Mouse (Mus musculus): ENCODE measurements at regions not wholly inside any gene's neighbourhood (a gene's known extent, or its start where the extent isn't known, plus 50 kb on each side); places are given as distances from the start of the nearest gene placed in this dataset.

DNA sequence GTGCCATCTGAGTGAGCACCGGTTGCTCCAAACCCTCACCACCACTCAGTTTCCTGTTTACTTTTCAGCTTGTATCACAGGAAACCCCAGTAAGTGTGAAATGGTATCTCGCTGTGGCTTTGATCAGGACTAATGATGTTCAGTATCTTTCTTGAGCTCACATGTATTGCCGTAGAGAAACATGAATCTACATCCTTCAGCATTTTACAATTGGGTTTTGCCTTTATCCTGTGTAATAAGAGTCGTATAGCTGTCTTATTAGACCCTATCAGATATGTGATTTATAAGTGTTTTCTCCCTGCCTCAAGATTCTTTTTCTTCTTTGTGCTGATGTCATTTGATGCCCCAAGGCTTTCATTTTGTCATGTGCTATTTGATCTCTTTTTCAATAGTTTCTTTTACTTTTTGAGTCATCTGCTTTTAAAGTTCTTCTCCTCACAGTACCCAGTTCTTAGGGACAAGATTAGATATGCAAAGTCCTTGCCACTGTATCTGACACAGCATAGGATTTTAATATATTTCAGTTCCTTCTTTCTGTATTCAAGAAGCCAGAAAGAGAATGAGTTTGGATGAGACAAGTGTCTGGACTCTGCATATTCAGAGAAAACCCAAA, 246.0 kb downstream of the Tle4 start:
- Histone ChIP-seq H3K9ac (no peak overlapping the region), H3K4me1 (no peaks in the 10 kb centered on the region; the same call in 1 of the 2 replicates), H3K27ac (no peak overlapping the region), H3K27me3 (0 out of 2 replicates have a peak, but pooled peaks cover 2% of the 10 kb centered on the region), H3K4me3 (no peak overlapping the region), H3K9me3 (replicated peaks) (no peaks in the 10 kb centered on the region), H3K4me2 (no peak overlapping the region), H3K36me3 (ENCODE audit: poor library complexity, severe bottlenecking) (no peaks in the 10 kb centered on the region)
- 87% methylated on average over 4 of the region's 4 CpGs for WGBS
- no peak for ATAC-seq

DNA sequence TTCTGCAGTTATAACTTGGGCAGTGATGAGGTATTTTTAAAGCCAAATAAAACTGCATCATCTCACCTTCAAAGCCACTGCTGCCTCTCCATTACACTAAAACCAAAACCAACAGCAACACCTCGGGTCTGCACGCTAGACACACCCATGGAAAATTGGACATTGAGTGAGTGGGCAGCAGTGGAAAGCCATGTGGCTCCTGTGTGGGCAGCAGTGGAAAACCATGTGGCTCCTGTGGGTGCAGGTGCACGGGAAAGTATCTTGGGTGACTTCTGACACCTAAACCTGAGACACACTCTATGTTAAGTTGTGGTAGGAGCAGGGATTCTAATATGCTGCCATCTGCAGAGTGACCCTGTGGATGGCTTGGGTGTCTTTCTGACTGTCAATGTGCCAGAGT, 245.3 kb downstream of the Tle4 start:
- no peaks in the 10 kb centered on the region for H3K36me3 ChIP-seq (ENCODE audit: poor library complexity, severe bottlenecking)
- H3K27me3 ChIP-seq = 0 out of 2 replicates have a peak, but pooled peaks cover 2% of the 10 kb centered on the region
- no peaks in the 10 kb centered on the region for H3K9me3 ChIP-seq (replicated peaks)
- H3K4me3 ChIP-seq = no peak overlapping the region
- H3K4me1 ChIP-seq = no peaks in the 10 kb centered on the region; the same call in 1 of the 2 replicates
- no peak overlapping the region for H3K9ac ChIP-seq
- 93% methylated on average over 3 of the region's 3 CpGs for WGBS
- no peak overlapping the region for H3K4me2 ChIP-seq
- ATAC-seq = no peak
- no peak overlapping the region for H3K27ac ChIP-seq

DNA sequence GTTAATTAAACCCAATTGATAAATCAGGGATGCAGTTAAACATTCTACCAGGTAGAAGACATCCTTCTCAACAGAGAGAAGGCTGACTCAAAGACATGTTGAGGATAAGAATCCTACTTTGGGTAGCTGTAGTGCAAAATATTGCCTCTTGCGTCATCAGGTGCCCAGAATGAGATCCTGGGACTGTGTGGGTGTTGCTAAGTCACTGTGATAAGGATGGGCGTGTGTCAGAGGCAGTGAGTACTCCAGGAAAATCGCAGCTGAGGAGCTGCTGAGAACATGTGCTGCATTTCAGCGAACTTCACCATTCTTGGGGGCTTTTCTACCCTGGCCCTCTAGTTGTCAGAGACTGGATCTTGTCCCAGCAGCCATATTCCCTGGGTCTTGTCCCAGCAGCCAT, 244.7 kb downstream of the Tle4 start:
- 94% methylated on average over 4 of the region's 4 CpGs for WGBS
- Histone ChIP-seq H3K4me1 (no peaks in the 10 kb centered on the region), H3K36me3 (ENCODE audit: poor library complexity, severe bottlenecking) (no peaks in the 10 kb centered on the region), H3K4me3 (no peak overlapping the region), H3K9ac (no peak overlapping the region), H3K27ac (no peak overlapping the region), H3K9me3 (replicated peaks) (no peaks in the 10 kb centered on the region), H3K4me2 (no peak overlapping the region), H3K27me3 (0 out of 2 replicates have a peak, but pooled peaks cover 2% of the 10 kb centered on the region)
- ATAC-seq = no peak

DNA sequence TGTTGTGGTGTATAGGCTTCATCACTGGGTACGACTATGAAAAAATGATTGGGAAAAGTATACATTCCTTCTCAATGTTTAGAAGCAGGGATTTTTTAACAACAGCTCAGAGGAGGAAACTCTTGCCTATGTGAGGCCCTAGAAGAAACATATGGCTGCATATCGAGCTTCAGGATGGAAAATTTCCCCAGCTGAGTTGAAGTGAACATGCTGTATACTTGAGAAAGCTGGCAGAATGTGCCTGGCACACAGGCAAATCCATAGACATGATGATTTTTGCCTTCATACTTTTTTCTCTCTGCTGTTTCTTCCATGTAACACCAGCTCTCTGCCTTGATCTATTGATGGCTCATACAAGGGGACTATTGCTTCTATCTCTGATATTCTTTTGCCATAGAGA, 242.7 kb downstream of the Tle4 start:
- no peaks in the 10 kb centered on the region for H3K9me3 ChIP-seq (replicated peaks)
- no peaks in the 10 kb centered on the region for H3K36me3 ChIP-seq (ENCODE audit: poor library complexity, severe bottlenecking)
- H3K4me2 ChIP-seq = no peak overlapping the region
- H3K9ac ChIP-seq = no peak overlapping the region
- WGBS = 85% methylated on average over 2 of the region's 2 CpGs
- H3K4me1 ChIP-seq = no peaks in the 10 kb centered on the region
- no peak overlapping the region for H3K4me3 ChIP-seq
- H3K27me3 ChIP-seq = 0 out of 2 replicates have a peak, but pooled peaks cover 2% of the 10 kb centered on the region
- ATAC-seq = no peak
- no peak overlapping the region for H3K27ac ChIP-seq

DNA sequence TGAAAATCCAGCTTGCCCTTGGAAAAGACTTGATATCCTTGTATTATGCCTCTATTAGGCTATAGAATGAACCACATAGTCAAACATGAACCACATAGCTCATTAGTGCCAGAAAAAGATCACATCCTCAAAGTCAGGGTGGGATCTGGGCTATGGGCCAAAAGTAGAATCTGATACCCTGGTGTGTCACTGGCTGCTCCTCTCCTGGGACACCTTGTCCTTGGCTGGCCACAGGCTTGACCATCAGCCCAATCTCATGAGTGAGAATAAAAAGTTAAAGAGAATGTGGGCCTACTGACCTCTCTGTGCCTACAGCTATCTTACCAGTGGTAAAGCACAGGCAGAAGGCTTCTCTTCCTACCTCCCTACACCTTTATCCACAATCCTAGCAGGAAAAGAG, 241.9 kb downstream of the Tle4 start:
- Histone ChIP-seq H3K9me3 (replicated peaks) (no peaks in the 10 kb centered on the region), H3K27ac (no peak overlapping the region), H3K4me1 (no peaks in the 10 kb centered on the region), H3K4me3 (no peak overlapping the region), H3K9ac (no peak overlapping the region), H3K36me3 (ENCODE audit: poor library complexity, severe bottlenecking) (no peaks in the 10 kb centered on the region), H3K4me2 (no peak overlapping the region), H3K27me3 (0 out of 2 replicates have a peak, but pooled peaks cover 2% of the 10 kb centered on the region)
- no peak for ATAC-seq

DNA sequence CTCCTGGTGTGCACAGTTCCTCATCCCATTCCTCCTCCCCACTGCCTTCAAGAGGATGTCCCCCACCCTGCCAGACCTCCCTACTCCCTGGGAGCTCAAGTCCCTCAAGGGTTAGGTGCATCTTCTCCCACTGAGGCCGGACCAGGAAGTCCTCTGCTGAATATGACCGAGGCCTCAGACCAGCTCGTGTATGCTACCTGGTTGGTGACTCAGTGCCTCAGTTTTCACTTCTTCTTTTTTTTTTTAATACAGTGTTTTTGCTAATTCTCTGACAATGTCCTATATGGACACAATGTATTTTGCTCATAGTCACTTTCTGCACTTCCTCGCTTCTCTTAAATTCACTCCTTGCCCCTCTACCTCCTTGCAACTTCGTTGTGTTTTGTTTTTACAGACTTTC, 237.2 kb downstream of the Tle4 start:
- H3K27ac ChIP-seq = no peak overlapping the region
- 0 out of 2 replicates have a peak, but pooled peaks cover 2% of the 10 kb centered on the region for H3K27me3 ChIP-seq
- ATAC-seq = no peak
- no peaks in the 10 kb centered on the region for H3K4me1 ChIP-seq
- no peak overlapping the region for H3K4me3 ChIP-seq
- WGBS = 92% methylated on average over 5 of the region's 5 CpGs
- no peaks in the 10 kb centered on the region for H3K9me3 ChIP-seq (replicated peaks)
- no peak overlapping the region for H3K4me2 ChIP-seq
- no peaks in the 10 kb centered on the region for H3K36me3 ChIP-seq (ENCODE audit: poor library complexity, severe bottlenecking)
- H3K9ac ChIP-seq = no peak overlapping the region

DNA sequence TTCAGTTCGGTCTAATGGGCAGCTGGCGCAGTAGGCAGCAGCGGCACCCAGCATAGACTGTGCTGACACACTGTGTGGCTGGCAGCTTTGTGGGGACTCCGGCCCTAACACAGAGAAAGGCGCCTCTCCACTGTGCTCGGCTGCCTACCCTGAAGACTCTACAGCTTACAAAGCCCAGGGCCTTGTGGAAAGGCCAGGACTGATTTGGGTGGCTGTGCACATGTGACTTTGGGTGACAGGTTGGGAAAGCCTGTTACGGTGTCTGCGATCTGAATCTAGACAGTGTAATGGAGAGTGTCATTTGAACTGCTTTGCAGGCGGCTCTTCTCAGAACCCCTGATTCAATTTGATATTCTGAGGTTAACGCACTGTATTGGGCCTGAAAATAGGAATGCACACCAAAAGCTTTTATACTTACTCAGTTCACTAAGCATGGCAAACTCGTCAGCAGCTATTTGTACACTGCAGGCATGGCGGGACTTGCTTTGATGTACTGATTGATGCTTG, 228.7 kb downstream of the Tle4 start:
- ATAC-seq = peak; percentile 58
- 47% methylated on average over 12 of the region's 12 CpGs for WGBS
- H3K27ac ChIP-seq = no peak overlapping the region; the same call in 1 of the 2 replicates

DNA sequence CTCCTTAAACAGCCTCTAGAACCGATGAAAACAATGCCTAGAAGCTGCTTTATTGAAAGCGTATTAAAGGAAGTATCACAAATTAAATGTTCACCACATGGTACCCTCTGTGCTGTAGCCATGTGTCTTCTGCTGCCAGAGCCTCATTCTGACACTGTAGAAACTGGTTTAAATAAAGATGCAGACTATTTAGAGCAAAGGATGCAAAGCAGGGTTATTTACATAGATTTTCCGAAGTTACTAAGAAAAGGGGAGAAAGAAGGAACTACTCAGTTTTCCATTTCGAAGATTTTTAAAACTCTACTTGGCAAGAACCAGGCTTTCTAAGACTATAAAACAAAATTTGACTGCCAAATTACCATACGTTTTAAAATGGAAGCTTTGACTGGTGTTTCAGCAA, 226.5 kb downstream of the Tle4 start:
- H3K36me3 ChIP-seq (ENCODE audit: poor library complexity, severe bottlenecking) = no peaks in the 10 kb centered on the region
- H3K4me2 ChIP-seq = no peak overlapping the region
- H3K9ac ChIP-seq = no peak overlapping the region
- H3K9me3 ChIP-seq (replicated peaks) = no peaks in the 10 kb centered on the region
- H3K4me1 ChIP-seq = peaks cover 16% of the 10 kb centered on the region
- H3K27ac ChIP-seq = no peak overlapping the region
- ATAC-seq = no peak
- no peak overlapping the region for H3K4me3 ChIP-seq
- peaks cover 3% of the 10 kb centered on the region; the same call in 1 of the 2 replicates for H3K27me3 ChIP-seq
- 84% methylated on average over 5 of the region's 5 CpGs for WGBS

More for the DNA sequence above, 228.7 kb downstream of the Tle4 start:
- no peak overlapping the region for H3K4me2 ChIP-seq
- peaks cover 3% of the 10 kb centered on the region; the same call in 1 of the 2 replicates for H3K27me3 ChIP-seq
- peaks cover 16% of the 10 kb centered on the region for H3K4me1 ChIP-seq
- no peak overlapping the region for H3K9ac ChIP-seq
- H3K36me3 ChIP-seq (ENCODE audit: poor library complexity, severe bottlenecking) = no peaks in the 10 kb centered on the region
- H3K9me3 ChIP-seq (replicated peaks) = no peaks in the 10 kb centered on the region
- no peak overlapping the region for H3K4me3 ChIP-seq

DNA sequence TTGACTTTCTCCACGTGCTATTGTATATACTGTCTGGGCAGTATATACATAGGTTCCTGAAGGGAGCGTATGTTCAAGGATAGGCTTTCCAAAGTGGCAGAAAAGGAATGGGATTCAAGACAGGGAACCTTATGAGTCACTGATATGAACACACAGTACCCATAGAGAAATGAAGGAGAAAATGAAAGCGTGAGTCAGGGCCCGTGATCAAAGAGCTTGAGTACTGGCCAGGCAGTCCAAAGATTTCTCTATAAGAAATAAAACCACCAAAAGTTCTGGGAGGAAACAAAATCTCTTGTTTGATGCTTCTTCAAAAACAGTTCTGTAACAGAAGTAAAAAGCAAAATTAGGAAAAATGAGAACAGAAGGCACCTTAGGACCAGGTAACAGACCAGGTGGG, 223.9 kb downstream of the Tle4 start:
- Histone ChIP-seq H3K27ac (no peak overlapping the region), H3K9ac (no peak overlapping the region), H3K27me3 (no peaks in the 10 kb centered on the region; the same call in 1 of the 2 replicates), H3K36me3 (ENCODE audit: poor library complexity, severe bottlenecking) (no peaks in the 10 kb centered on the region), H3K9me3 (replicated peaks) (no peaks in the 10 kb centered on the region), H3K4me2 (no peak overlapping the region), H3K4me1 (peaks cover 7% of the 10 kb centered on the region), H3K4me3 (no peak overlapping the region)
- 92% methylated on average over 4 of the region's 4 CpGs for WGBS
- ATAC-seq = no peak

DNA sequence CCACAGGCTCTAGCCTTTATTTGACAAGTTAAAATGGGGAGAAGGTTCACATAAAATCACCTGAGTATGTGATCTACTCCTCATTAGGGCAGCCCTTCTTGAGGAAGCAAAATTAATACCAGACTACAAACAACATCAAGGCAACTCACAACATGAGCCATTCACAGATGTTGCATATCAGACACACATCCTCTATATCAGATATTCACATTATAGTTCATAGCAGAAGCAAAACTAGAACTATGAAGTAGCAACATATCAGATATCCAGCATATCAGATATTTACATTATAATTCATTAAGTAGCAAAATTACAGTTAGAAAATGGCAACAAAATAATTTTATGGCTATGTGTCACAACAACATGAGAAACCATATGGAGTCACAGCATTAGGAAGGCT, 217.0 kb downstream of the Tle4 start:
- H3K27ac ChIP-seq = no peak overlapping the region
- no peak overlapping the region for H3K9ac ChIP-seq
- H3K4me2 ChIP-seq = no peak overlapping the region
- ATAC-seq = no peak
- H3K4me1 ChIP-seq = no peaks in the 10 kb centered on the region
- no peaks in the 10 kb centered on the region for H3K27me3 ChIP-seq
- no peaks in the 10 kb centered on the region for H3K9me3 ChIP-seq (replicated peaks)
- no peaks in the 10 kb centered on the region for H3K36me3 ChIP-seq (ENCODE audit: poor library complexity, severe bottlenecking)
- H3K4me3 ChIP-seq = no peak overlapping the region

DNA sequence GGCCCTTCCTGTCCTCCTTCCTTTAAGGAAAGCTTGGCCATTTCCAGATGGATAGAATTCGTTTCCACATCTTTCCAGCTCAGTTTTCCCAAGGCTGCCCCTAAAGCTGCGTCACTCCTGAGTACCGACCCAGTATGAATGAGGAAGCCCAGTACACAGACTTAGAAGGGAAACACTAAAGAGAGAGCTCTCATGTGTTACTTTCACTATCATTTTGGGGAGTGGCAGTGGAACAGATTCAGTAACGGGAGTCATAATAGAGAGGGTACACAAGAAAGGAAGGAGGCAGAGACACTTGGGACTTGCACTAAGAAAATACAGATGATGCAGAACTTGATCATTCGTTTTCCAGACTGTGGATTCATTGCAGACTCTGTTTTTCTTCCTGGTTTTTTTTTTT, 210.1 kb downstream of the Tle4 start:
- Histone ChIP-seq H3K4me1 (0 out of 2 replicates have a peak, but pooled peaks cover 3% of the 10 kb centered on the region), H3K4me2 (no peak overlapping the region), H3K27me3 (no peaks in the 10 kb centered on the region), H3K36me3 (ENCODE audit: poor library complexity, severe bottlenecking) (no peaks in the 10 kb centered on the region), H3K9ac (no peak overlapping the region), H3K4me3 (no peak overlapping the region), H3K27ac (no peak overlapping the region), H3K9me3 (replicated peaks) (no peaks in the 10 kb centered on the region)
- WGBS = 81% methylated on average over 5 of the region's 5 CpGs
- no peak for ATAC-seq

DNA sequence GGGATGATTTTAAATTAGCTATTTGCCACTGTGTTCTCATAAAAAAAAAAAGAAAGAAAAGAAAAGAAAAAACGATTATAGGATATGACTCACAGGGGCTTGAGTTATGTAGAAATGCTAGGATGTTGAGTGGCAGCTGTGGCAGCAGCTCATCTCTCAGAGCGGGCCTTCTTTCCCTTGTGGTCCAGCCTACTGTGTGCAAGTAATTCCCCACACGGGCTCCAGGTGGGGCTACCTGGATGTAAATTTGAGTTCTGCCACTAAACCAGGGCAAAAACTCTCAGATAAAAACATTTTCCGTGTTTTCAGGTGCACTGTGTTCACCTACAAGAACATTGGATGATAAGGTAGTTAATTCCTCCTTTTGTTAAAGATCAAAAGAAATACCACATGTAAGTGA, 209.3 kb downstream of the Tle4 start:
- WGBS = 32% methylated on average over 4 of the region's 4 CpGs

More for the DNA sequence above, 209.3 kb downstream of the Tle4 start:
- H3K4me1 ChIP-seq = 0 out of 2 replicates have a peak, but pooled peaks cover 3% of the 10 kb centered on the region
- H3K9me3 ChIP-seq (replicated peaks) = no peaks in the 10 kb centered on the region
- no peak overlapping the region for H3K9ac ChIP-seq
- H3K36me3 ChIP-seq (ENCODE audit: poor library complexity, severe bottlenecking) = no peaks in the 10 kb centered on the region
- no peak for ATAC-seq
- H3K27me3 ChIP-seq = no peaks in the 10 kb centered on the region
- no peak overlapping the region for H3K4me3 ChIP-seq
- no peak overlapping the region for H3K4me2 ChIP-seq
- H3K27ac ChIP-seq = no peak overlapping the region; the same call in 1 of the 2 replicates
